Mouse (Mus musculus) E14TG2a.4 (cell line): Measurements from ENCODE around the gene 1700017B05Rik.

ENCODE experiments used
- CTCF ChIP-seq: conservative IDR thresholded peaks from 2 replicates; pipeline ENCODE4 v1.5.1; 2014; ENCODE audit warnings: low read length
- NANOG ChIP-seq: IDR thresholded peaks from 2 replicates; pipeline ENCODE4 v1.6.1; 2014; ENCODE audit warnings: borderline replicate concordance, low read length, mixed read lengths
- POU5F1 ChIP-seq: IDR thresholded peaks from 2 replicates; pipeline ENCODE4 v1.6.1; 2014; ENCODE audit warnings: low read length, borderline replicate concordance

DNA sequence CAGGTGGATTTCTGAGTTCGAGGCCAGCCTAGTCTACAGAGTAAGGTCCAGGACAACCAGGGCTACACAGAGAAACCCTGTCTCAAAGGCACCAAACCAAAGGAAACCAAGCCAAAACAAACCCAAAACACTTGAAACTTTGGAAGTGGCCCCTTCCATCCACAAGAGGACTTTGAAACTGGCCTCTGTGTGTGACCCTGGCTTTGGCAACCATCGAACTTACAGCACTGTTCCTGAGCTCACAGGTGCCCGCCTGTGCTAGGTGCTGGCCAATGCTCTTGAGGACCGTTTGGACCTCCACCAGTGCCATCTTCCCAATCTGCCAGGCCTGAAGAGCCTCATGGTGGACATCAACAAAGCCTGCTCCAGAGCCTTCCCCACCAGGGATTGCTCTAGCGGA lies 43.6 kb downstream of the 1700017B05Rik start:
- TF ChIP-seq CTCF (no peak), NANOG (no peak), POU5F1 (no peak)
